Mouse (Mus musculus): ENCODE data around the gene Noxa1. TPM values are rescaled to one million over a fixed set of nuclear protein-coding genes. Genes with fewer than 3 reads are reported as not detected.

The Noxa1 gene
- total RNA-seq, 2 experiments from 2014 or later: not detected

GRCm38 (mm10) chr2:25120963-25121362, 26.0 kb upstream of the Noxa1 start:
- no peak for TF ChIP-seq CTCF (IDR thresholded peaks at IDR 0.05)
- intact Hi-C loops (cut with DNase I): loop anchor here (10.0 kb wide), 2 partner anchors 134 to 204 kb away; partner anchors contain the start of gene Tmem203

GRCm38 (mm10) chr2:25115442-25115841, 20.5 kb upstream of the Noxa1 start:
- intact Hi-C loops (cut with DNase I): no loop called here
- Histone ChIP-seq H3K4me3 (no peak overlapping the region), H3K27ac (no peak overlapping the region)
- TF ChIP-seq CTCF (IDR thresholded peaks at IDR 0.05): no peak
- DNase-seq: no peak

More at GRCm38 (mm10) chr2:25120963-25121362, 26.0 kb upstream of the Noxa1 start:
- H3K4me3 ChIP-seq: no peak overlapping the region
- DNase-seq: no peak
- no peak overlapping the region for H3K27ac ChIP-seq

GRCm38 (mm10) chr2:25114308-25114707, 19.4 kb upstream of the Noxa1 start:
- intact Hi-C loops (cut with DNase I): no loop called here
- DNase-seq: no peak
- Histone ChIP-seq H3K4me3 (no peak overlapping the region), H3K27ac (no peak overlapping the region)
- TF ChIP-seq CTCF (IDR thresholded peaks at IDR 0.05): no peak

GRCm38 (mm10) chr2:25111184-25111791, 16.3 kb upstream of the Noxa1 start:
- Histone ChIP-seq H3K4me3 (no peak overlapping the region), H3K27ac (peak overlapping the region; percentile 56)
- intact Hi-C loops (cut with DNase I): no loop called here
- no peak for TF ChIP-seq CTCF (IDR thresholded peaks at IDR 0.05)
- DNase-seq: no peak

- intact Hi-C loops (cut with DNase I): no loop called here
- Histone ChIP-seq H3K4me3 (no peak overlapping the region), H3K27ac (peak overlapping the region; percentile 56)
- DNase-seq: no peak
- TF ChIP-seq CTCF (IDR thresholded peaks at IDR 0.05): no peak
Observed at GRCm38 (mm10) chr2:25110505-25111183, 15.7 kb upstream of the Noxa1 start.

GRCm38 (mm10) chr2:25109487-25109886, 14.5 kb upstream of the Noxa1 start:
- H3K27ac ChIP-seq: no peak overlapping the region
- intact Hi-C loops (cut with DNase I): no loop called here
- no peak overlapping the region for H3K4me3 ChIP-seq
- DNase-seq: no peak
- TF ChIP-seq CTCF (IDR thresholded peaks at IDR 0.05): no peak

GRCm38 (mm10) chr2:25106045-25106444, 11.1 kb upstream of the Noxa1 start:
- no peak for TF ChIP-seq CTCF (IDR thresholded peaks at IDR 0.05)
- H3K27ac ChIP-seq: peak overlapping the region; percentile 28; the same call in 1 of the 2 replicates
- H3K4me3 ChIP-seq: no peak overlapping the region
- intact Hi-C loops (cut with DNase I): no loop called here
- no peak for DNase-seq

GRCm38 (mm10) chr2:25104122-25104521, 9.2 kb upstream of the Noxa1 start:
- no peak for TF ChIP-seq CTCF (IDR thresholded peaks at IDR 0.05)
- no peak for DNase-seq
- intact Hi-C loops (cut with DNase I): no loop called here
- Histone ChIP-seq H3K4me3 (no peak overlapping the region), H3K27ac (no peak overlapping the region)

- no peak for TF ChIP-seq CTCF (IDR thresholded peaks at IDR 0.05)
- Histone ChIP-seq H3K27ac (no peak overlapping the region), H3K4me3 (no peak overlapping the region)
- no peak for DNase-seq
- intact Hi-C loops (cut with DNase I): no loop called here
Observed at GRCm38 (mm10) chr2:25099703-25100102, 4.8 kb upstream of the Noxa1 start.

GRCm38 (mm10) chr2:25098956-25099355, 4.0 kb upstream of the Noxa1 start:
- H3K4me3 ChIP-seq: no peak overlapping the region
- no peak for DNase-seq
- peak; percentile 62 for TF ChIP-seq CTCF (IDR thresholded peaks at IDR 0.05)
- H3K27ac ChIP-seq: no peak overlapping the region
- intact Hi-C loops (cut with DNase I): no loop called here

GRCm38 (mm10) chr2:25098005-25098615, 3.2 kb upstream of the Noxa1 start:
- no peak for DNase-seq
- intact Hi-C loops (cut with DNase I): no loop called here
- H3K4me3 ChIP-seq: no peak overlapping the region
- no peak for TF ChIP-seq CTCF (IDR thresholded peaks at IDR 0.05)
- H3K27ac ChIP-seq: no peak overlapping the region

GRCm38 (mm10) chr2:25094785-25095108, 202 bp downstream of the Noxa1 start:
- no peak for DNase-seq
- Histone ChIP-seq H3K4me3 (no peak overlapping the region), H3K27ac (no peak overlapping the region)
- no peak for TF ChIP-seq CTCF (IDR thresholded peaks at IDR 0.05)
- intact Hi-C loops (cut with DNase I): no loop called here

GRCm38 (mm10) chr2:25088636-25089035, 6.3 kb downstream of the Noxa1 start:
- intact Hi-C loops (cut with DNase I): no loop called here
- Histone ChIP-seq H3K27ac (no peak overlapping the region), H3K4me3 (no peak overlapping the region)
- TF ChIP-seq CTCF (IDR thresholded peaks at IDR 0.05): no peak
- no peak for DNase-seq

All from gastrocnemius, adult 2 months (tissue).